Mouse (Mus musculus) ovary, postnatal 14 days (tissue): ENCODE measurements at regions not wholly inside any gene's neighbourhood (a gene's known extent, or its start where the extent isn't known, plus 50 kb on each side); places are given as distances from the start of the nearest gene placed in this dataset.
"Not testable (repeated sequence)": the region's sequence is repeated elsewhere in the genome, so short reads cannot be mapped to it uniquely, and the experiment has no call there.

Experiments used
- DNase-seq: peaks from one replicate; pipeline ENCODE4 v3.0.0; 2022; ENCODE audit warnings: low spot score

GRCm38 (mm10) chr2:166516261-166516660 lies 197.4 kb downstream of the Prex1 start:
- DNase-seq: no peak

GRCm38 (mm10) chr2:166514664-166515063 lies 199.0 kb downstream of the Prex1 start:
- DNase-seq: no peak

GRCm38 (mm10) chr2:166512488-166512887 lies 201.1 kb downstream of the Prex1 start:
- DNase-seq: no peak

- DNase-seq: not testable (repeated sequence)
Measured at GRCm38 (mm10) chr2:166511477-166511876, 202.2 kb downstream of the Prex1 start.

GRCm38 (mm10) chr2:166510776-166511175 lies 202.9 kb downstream of the Prex1 start:
- DNase-seq: no peak

GRCm38 (mm10) chr2:166509591-166509990 lies 204.0 kb downstream of the Prex1 start:
- DNase-seq: no peak

- no peak for DNase-seq
Measured at GRCm38 (mm10) chr2:166508656-166509420, 204.8 kb downstream of the Prex1 start.

- DNase-seq: no peak
Measured at GRCm38 (mm10) chr2:166505309-166505708, 208.3 kb downstream of the Prex1 start.

- no peak for DNase-seq
Measured at GRCm38 (mm10) chr2:166503666-166504065, 210.0 kb downstream of the Prex1 start.

- DNase-seq: no peak
Measured at GRCm38 (mm10) chr2:166492895-166493294, 220.7 kb downstream of the Prex1 start.

GRCm38 (mm10) chr2:166492421-166492820 lies 221.2 kb downstream of the Prex1 start:
- DNase-seq: no peak

- DNase-seq: no peak
Measured at GRCm38 (mm10) chr2:166491861-166492260, 221.8 kb downstream of the Prex1 start.

- no peak for DNase-seq
Measured at GRCm38 (mm10) chr2:166489041-166489872, 224.4 kb downstream of the Prex1 start.

GRCm38 (mm10) chr2:166487688-166488087 lies 225.9 kb downstream of the Prex1 start:
- DNase-seq: no peak

GRCm38 (mm10) chr2:166485788-166486187 lies 227.8 kb downstream of the Prex1 start:
- DNase-seq: no peak

- no peak for DNase-seq
Measured at GRCm38 (mm10) chr2:166485361-166485760, 228.3 kb downstream of the Prex1 start.

GRCm38 (mm10) chr2:166483617-166484319 lies 229.9 kb downstream of the Prex1 start:
- DNase-seq: no peak

GRCm38 (mm10) chr2:166482720-166483616 lies 230.7 kb downstream of the Prex1 start:
- no peak for DNase-seq

- DNase-seq: no peak
Measured at GRCm38 (mm10) chr2:166481774-166482173, 231.9 kb downstream of the Prex1 start.

- no peak for DNase-seq
Measured at GRCm38 (mm10) chr2:166481362-166481761, 232.3 kb downstream of the Prex1 start.

GRCm38 (mm10) chr2:166480883-166481282 lies 232.7 kb downstream of the Prex1 start:
- no peak for DNase-seq
